Mouse (Mus musculus) frontal cortex, adult 2 months (tissue): ENCODE measurements around the gene Ugt1a1. TPM values are rescaled to one million over a fixed set of nuclear protein-coding genes. Genes with fewer than 3 reads are reported as not detected.
A peak's percentile ranks its signal among the peaks of the same experiment; 100 is the strongest.
"Not testable (repeated sequence)": the region's sequence is repeated elsewhere in the genome, so short reads cannot be mapped to it uniquely, and the experiment has no call there.

ENCODE experiments used
- DNase-seq, 2 experiments: peaks; one replicate each; pipeline ENCODE4 v3.0.0; 2022; ENCODE audit warnings: low spot score in 1 of 2; ENCODE audit errors: extremely low spot score in 1 of 2
- polyA plus RNA-seq: library from polyadenylated mRNA; depleted of rRNA; stranded (reverse); fragments of >200 nt; gene quantifications from 2 replicates; pipeline ENCODE4 v1.2.3, GENCODE M21; 2012; rRNA removed

Gene Ugt1a1
- polyA plus RNA-seq: 0.06 TPM in 2 replicates

GRCm38 (mm10) chr1:88211812-88212211 is at the start of gene Ugt1a1:
Ugt1a1 (plus strand) TSS chr1:88211959.
- no peak for DNase-seq

- no peak for DNase-seq
Observed at GRCm38 (mm10) chr1:88165711-88166110, 46.0 kb upstream of the Ugt1a1 start, which contains the start of gene Ugt1a5. Ugt1a5 (plus strand) TSS chr1:88166012.

- not testable (repeated sequence) for DNase-seq
Observed at GRCm38 (mm10) chr1:88172190-88172589, 39.6 kb upstream of the Ugt1a1 start.

GRCm38 (mm10) chr1:88179657-88180056 is 32.1 kb upstream of the Ugt1a1 start:
- no peak for DNase-seq

- DNase-seq: no peak
Observed at GRCm38 (mm10) chr1:88186325-88186935, 25.3 kb upstream of the Ugt1a1 start.

GRCm38 (mm10) chr1:88192136-88192535 is 19.6 kb upstream of the Ugt1a1 start:
- no peak for DNase-seq

- no peak for DNase-seq
Observed at GRCm38 (mm10) chr1:88195687-88196086, 16.1 kb upstream of the Ugt1a1 start.

GRCm38 (mm10) chr1:88197443-88197842 is 14.3 kb upstream of the Ugt1a1 start:
- no peak for DNase-seq

- DNase-seq: no peak
Observed at GRCm38 (mm10) chr1:88199996-88200395, 11.8 kb upstream of the Ugt1a1 start.

- DNase-seq: no peak
Observed at GRCm38 (mm10) chr1:88200456-88200855, 11.3 kb upstream of the Ugt1a1 start, which contains the start of gene Ugt1a2. Ugt1a2 (plus strand) TSS chr1:88200601.

GRCm38 (mm10) chr1:88205294-88205922 is 6.4 kb upstream of the Ugt1a1 start, which contains the start of gene Dnajb3:
Dnajb3 (minus strand) TSS chr1:88205782.
- DNase-seq: peak; percentile 70 to 86

- DNase-seq: no peak
Observed at GRCm38 (mm10) chr1:88206843-88207479, 4.8 kb upstream of the Ugt1a1 start.

GRCm38 (mm10) chr1:88212341-88213045 is 734 bp downstream of the Ugt1a1 start:
- no peak for DNase-seq

- no peak for DNase-seq
Observed at GRCm38 (mm10) chr1:88213061-88213460, 1.3 kb downstream of the Ugt1a1 start.

- DNase-seq: no peak
Observed at GRCm38 (mm10) chr1:88213766-88214461, 2.2 kb downstream of the Ugt1a1 start.

- no peak for DNase-seq
Observed at GRCm38 (mm10) chr1:88214462-88214952, 2.7 kb downstream of the Ugt1a1 start.

GRCm38 (mm10) chr1:88215466-88216380 is 4.0 kb downstream of the Ugt1a1 start:
- DNase-seq: no peak

GRCm38 (mm10) chr1:88216551-88216950 is 4.8 kb downstream of the Ugt1a1 start:
- no peak for DNase-seq

- no peak for DNase-seq
Observed at GRCm38 (mm10) chr1:88217144-88217543, 5.4 kb downstream of the Ugt1a1 start.
